Mouse (Mus musculus): ENCODE results near the gene Med27.

GRCm38 (mm10) chr2:29438986-29439385 is 92.4 kb downstream of the Med27 start:
- no peak for TF ChIP-seq GATA1 (IDR thresholded peaks at IDR 0.05; ENCODE audit: borderline replicate concordance, low read length)
- no peak for TF ChIP-seq FLI1 (IDR thresholded peaks at IDR 0.05; ENCODE audit: low read length)
